Mouse (Mus musculus) heart, adult 11 months (tissue): ENCODE results near the gene Glt6d1.

ENCODE experiments used
- DNase-seq: peaks from one replicate; pipeline ENCODE4 v3.0.0; 2022

Gene Glt6d1

GRCm38 (mm10) chr2:25789092-25789491 lies 26.6 kb downstream of the Glt6d1 start:
- peak; percentile 71 for DNase-seq

DNA sequence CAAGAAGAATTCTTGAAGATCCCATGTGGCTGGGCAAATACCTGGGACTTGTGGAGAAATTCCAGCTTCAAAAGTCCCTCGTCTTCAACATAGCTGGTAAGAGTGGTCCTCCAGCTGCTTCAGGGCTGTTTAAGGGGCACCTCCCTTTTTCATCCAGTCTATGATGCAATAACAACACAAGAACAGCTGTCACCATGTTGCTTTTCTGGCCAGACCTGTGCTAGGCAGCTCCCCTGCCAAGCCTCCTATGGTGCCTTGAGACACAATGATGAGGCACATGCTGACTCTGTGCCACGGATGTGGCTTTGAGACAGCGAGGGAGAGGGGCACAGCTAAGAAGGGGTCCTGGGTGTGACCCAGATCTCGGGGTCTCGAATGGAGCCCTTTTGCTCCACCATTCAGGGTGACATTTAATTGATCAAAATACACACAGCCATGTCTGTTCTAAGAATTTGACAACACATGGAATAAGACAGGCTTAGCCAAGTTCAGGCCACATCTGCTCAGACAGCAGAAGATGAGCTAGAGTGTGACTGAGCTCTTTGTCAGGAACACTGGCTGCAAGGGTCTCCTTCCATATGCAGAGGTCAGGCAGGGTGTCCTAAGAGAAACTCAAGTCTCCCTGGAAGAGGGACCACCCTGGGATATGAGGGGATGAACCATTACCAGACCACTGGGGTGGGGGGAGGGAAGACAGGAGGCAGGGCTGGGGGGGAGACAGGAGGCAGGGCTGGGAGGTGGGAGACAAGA lies 29.9 kb downstream of the Glt6d1 start:
- peak; percentile 79 for DNase-seq

GRCm38 (mm10) chr2:25781957-25782356 lies 33.7 kb downstream of the Glt6d1 start, which contains the start of gene Gm13539:
TSS of gene Gm13539 (plus strand) at chr2:25782257.
- peak; percentile 72 for DNase-seq

DNA sequence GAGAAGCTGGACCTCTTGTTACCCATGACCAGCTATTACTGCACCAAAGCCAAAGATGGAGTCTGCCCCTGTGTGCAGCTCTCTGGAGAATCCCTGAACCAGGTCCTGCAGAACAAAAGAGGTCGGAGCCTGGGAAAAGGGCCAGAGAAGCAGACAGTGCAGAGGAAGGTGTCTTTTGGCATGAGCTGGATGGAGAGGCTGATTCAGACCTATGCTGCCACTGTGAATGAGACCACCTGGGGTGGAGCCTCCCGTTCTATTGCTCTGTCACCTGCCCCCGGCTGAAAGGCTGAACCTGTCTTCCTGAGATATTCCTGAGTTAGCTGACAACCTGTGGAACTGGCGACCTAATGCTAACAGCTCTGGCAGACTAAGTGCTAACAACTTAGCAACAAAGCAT lies 34.7 kb downstream of the Glt6d1 start:
- peak; percentile 84 for DNase-seq

DNA sequence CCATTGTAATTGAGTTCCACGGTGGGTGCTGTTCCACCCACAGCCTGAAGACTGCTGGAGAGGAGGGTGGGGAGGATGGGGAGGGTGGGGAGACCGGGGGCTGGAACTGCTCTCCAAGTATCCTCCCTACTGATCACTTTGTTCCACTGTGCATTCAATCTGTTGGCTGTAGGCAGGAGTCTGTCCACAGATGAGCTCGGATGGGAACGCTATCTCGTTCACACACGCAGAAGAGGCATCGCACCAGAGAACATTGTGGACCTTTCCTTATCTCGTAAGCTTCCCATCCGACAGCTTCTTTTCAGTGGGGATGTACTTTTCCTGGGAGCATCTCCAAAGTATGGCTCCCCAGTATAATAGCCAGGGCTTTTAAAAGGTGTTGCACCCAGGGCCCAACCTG lies 36.6 kb downstream of the Glt6d1 start:
- DNase-seq = peak; percentile 53

DNA sequence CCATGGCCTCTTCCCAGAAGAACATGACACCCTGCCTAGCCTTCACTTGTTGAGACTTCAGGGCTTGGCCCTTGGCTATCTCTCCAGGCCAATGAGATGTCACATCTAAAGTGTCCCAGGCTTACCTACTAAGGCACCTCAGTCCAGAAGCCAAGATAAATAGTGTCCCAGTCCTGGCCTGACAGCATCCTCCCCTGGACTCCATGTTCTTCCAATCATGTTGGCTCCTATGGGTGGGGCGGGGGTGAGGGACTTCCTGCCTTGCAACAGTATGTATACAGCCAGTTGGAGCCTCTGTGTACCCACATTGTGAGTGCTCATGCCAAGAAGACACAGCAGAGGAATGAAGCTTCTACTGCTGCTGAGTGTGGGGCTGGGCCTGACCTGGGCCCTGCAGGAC lies 38.9 kb downstream of the Glt6d1 start, which contains the start of gene Lcn11:
Gene Lcn11, plus strand, starts transcription at position 301 of the 400 bp plus-strand sequence.
- DNase-seq = peak; percentile 81

- peak; percentile 70 for DNase-seq
Observed at GRCm38 (mm10) chr2:25775991-25776390, 39.7 kb downstream of the Glt6d1 start.

- DNase-seq = peak; percentile 64
Observed at GRCm38 (mm10) chr2:25774640-25775039, 41.0 kb downstream of the Glt6d1 start.

- no peak for DNase-seq
Observed at GRCm38 (mm10) chr2:25773507-25773906, 42.1 kb downstream of the Glt6d1 start.

- peak; percentile 86 for DNase-seq
Observed at GRCm38 (mm10) chr2:25767764-25768163, 47.9 kb downstream of the Glt6d1 start.

DNA sequence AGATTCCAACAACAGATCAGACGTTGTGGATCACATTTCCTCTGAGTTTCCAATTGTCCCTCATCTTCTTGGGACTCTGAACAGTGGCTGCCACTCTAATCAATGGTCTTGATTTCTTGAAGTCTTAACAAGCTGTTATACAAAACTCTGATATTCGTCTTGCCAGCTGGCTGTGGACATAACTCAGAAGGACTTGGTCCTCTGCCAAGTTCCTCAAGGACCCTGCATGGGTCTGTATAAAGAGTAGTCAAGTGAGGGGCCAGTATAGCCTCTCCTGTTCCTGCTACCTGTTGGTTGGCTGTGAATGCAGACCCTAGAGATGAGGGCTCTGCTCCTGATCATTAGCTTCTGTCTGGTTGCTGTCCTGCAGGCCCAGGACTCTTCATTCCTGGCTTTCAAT lies 50.4 kb downstream of the Glt6d1 start, which contains the start of gene Lcn3:
Gene Lcn3, plus strand, starts transcription at position 301 of the 400 bp plus-strand sequence.
- DNase-seq = peak; percentile 50

DNA sequence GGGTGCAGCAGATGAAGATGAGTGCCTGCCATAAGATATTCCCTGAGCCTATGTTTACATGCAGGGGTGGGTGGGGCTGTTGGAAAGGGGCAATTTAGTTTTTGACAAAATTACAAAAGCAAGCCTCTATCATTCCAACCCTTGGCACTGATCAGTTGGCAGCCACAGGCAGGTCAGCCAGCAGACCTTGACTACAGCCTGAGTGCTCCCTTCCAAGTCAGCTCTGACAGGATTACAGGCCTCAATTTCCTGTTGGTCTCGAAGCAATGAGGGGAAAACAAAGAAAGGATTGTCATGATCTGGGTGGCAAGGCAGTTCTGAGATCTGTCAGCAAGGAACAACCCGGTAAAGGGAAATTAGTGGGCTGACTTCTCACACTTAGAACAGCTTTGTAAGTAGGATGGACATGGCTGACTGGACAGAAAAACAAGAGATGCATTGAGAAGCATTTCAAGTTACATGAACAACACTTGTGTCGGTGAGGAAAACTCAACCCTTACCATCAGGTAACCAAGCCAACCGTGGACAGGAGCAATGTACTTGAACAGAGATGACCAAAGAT lies 57.5 kb downstream of the Glt6d1 start:
- peak; percentile 80 for DNase-seq

- DNase-seq = peak; percentile 8
Observed at GRCm38 (mm10) chr2:25754201-25754600, 61.4 kb downstream of the Glt6d1 start.
